Mouse (Mus musculus) brain, embryonic 14.5 days (tissue): ENCODE results near the gene Asb10.

Experiments
- CTCF ChIP-seq: fragments of 200-500 bp; IDR thresholded peaks from 2 replicates; pipeline ENCODE4 v1.5.1; 2012; ENCODE audit warnings: inconsistent platforms, mild to moderate bottlenecking, moderate library complexity, borderline replicate concordance; ENCODE audit not compliant: insufficient read depth, insufficient read length; ENCODE audit errors: extremely low read depth
- POLR2A ChIP-seq: fragments of 200-500 bp; IDR thresholded peaks from 2 replicates; pipeline ENCODE4 v1.6.1; 2012; ENCODE audit warnings: mild to moderate bottlenecking, inconsistent platforms, borderline replicate concordance; ENCODE audit not compliant: poor library complexity, insufficient read depth, insufficient read length, severe bottlenecking; ENCODE audit errors: extremely low read depth

- peak; percentile 34; the same call in 1 of the 2 replicates for TF ChIP-seq CTCF
- TF ChIP-seq POLR2A: no peak
These were observed 6.5 kb downstream of the Asb10 start for GRCm38 (mm10) chr5:24534292-24534691.
